Mouse (Mus musculus) brain, adult 2 months (tissue): ENCODE data around the gene Gm9049.
"Not testable (repeated sequence)": the region's sequence is repeated elsewhere in the genome, so short reads cannot be mapped to it uniquely, and the experiment has no call there.

Experiments used
- DNase-seq: peaks from one replicate; pipeline ENCODE4 v3.0.0; 2011; ENCODE audit warnings: low read depth, low spot score

Gene Gm9049

DNA sequence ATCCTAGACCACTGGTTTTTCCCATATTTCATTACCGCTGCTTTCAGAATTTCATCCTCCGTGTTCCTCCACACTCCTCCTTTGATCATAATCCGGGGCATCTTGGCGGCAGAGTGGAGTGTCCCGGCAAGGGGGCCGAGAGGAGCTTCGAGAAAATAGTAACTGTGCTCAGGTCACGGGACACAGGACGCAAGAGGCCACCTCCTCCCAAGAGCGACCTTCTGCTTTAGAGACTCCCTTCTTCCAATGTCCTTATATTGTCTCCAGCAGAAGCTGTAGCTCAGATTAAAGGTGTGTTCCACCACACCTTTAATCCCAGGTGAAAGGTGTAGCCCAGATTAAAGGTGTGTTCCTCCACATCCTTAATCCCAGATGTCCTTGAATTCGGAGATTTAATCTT, at the start of gene Gm9049:
TSS of gene Gm9049 (minus strand) at position 101 of the 400 bp plus-strand sequence.
- not testable (repeated sequence) for DNase-seq

GRCm38 (mm10) chr10:118399917-118400316, 46.0 kb upstream of the Gm9049 start:
- peak; percentile 33 for DNase-seq

- peak; percentile 86 for DNase-seq
Measured at GRCm38 (mm10) chr10:118370443-118370842, 16.5 kb upstream of the Gm9049 start.

- DNase-seq: no peak
Measured at GRCm38 (mm10) chr10:118369518-118369917, 15.6 kb upstream of the Gm9049 start.

GRCm38 (mm10) chr10:118348579-118348978, 5.3 kb downstream of the Gm9049 start, which contains the start of gene Gm9048:
Gene Gm9048, minus strand, starts transcription at chr10:118348679.
- not testable (repeated sequence) for DNase-seq

DNA sequence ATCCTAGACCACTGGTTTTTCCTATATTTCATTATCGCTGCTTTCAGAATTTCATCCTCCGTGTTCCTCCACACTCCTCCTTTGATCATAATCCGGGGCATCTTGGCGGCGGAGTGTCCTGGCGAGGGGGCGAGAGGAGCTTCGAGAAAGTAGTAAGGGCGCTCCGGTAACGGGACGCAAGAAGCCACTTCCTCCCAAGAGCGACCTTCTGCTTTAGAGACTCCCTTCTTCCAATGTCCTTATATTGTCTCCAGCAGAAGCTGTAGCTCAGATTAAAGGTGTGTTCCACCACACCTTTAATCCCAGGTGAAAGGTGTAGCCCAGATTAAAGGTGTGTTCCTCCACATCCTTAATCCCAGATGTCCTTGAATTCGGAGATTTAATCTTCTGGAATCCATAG, 10.8 kb downstream of the Gm9049 start, which contains the start of gene Gm9046:
TSS of gene Gm9046 (minus strand) at position 101 of the 400 bp plus-strand sequence.
- DNase-seq: not testable (repeated sequence)

DNA sequence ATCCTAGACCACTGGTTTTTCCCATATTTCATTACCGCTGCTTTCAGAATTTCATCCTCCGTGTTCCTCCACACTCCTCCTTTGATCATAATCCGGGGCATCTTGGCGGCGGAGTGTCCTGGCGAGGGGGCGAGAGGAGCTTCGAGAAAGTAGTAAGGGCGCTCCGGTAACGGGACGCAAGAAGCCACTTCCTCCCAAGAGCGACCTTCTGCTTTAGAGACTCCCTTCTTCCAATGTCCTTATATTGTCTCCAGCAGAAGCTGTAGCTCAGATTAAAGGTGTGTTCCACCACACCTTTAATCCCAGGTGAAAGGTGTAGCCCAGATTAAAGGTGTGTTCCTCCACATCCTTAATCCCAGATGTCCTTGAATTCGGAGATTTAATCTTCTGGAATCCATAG, 16.2 kb downstream of the Gm9049 start, which contains the start of gene Gm9045:
TSS of gene Gm9045 (minus strand) at position 101 of the 400 bp plus-strand sequence.
- DNase-seq: not testable (repeated sequence)

GRCm38 (mm10) chr10:118332308-118332707, 21.6 kb downstream of the Gm9049 start, which contains the start of gene Gm9044:
Gene Gm9044, minus strand, starts transcription at chr10:118332408.
- not testable (repeated sequence) for DNase-seq

DNA sequence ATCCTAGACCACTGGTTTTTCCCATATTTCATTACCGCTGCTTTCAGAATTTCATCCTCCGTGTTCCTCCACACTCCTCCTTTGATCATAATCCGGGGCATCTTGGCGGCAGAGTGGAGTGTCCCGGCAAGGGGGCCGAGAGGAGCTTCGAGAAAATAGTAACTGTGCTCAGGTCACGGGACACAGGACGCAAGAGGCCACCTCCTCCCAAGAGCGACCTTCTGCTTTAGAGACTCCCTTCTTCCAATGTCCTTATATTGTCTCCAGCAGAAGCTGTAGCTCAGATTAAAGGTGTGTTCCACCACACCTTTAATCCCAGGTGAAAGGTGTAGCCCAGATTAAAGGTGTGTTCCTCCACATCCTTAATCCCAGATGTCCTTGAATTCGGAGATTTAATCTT, 27.0 kb downstream of the Gm9049 start, which contains the start of gene Gm9040:
TSS of gene Gm9040 (minus strand) at position 101 of the 400 bp plus-strand sequence.
- DNase-seq: not testable (repeated sequence)

- DNase-seq: no peak
Measured at GRCm38 (mm10) chr10:118319024-118319423, 34.9 kb downstream of the Gm9049 start.

GRCm38 (mm10) chr10:118302133-118302532, 51.8 kb downstream of the Gm9049 start:
- not testable (repeated sequence) for DNase-seq
